Mouse (Mus musculus) midbrain, embryonic 13.5 days (tissue): ENCODE measurements around the gene Arntl. TPM values are rescaled to one million over a fixed set of nuclear protein-coding genes. Genes with fewer than 3 reads are reported as not detected.

ENCODE experiments used
- ATAC-seq: fragments of 200-750 bp; cut with Nextera tagmentation; 2 replicates; pipeline ENCODE4 v1.8.0; 2017; ENCODE audit warnings: mild to moderate bottlenecking, moderate TSS enrichment, moderate library complexity
- H3K27ac ChIP-seq: fragments of 300-500 bp; sonication (generic); 2 replicates; pipeline ENCODE4 v1.5.1; 2015; ENCODE audit warnings: inconsistent platforms, mild to moderate bottlenecking, moderate library complexity
- H3K27me3 ChIP-seq: fragments of 300-500 bp; sonication (generic); 2 replicates; pipeline ENCODE4 v1.6.1; 2015; ENCODE audit warnings: mild to moderate bottlenecking, inconsistent platforms
- H3K36me3 ChIP-seq: fragments of 300-500 bp; sonication (generic); 2 replicates; pipeline ENCODE4 v1.6.1; 2015; ENCODE audit warnings: mild to moderate bottlenecking, inconsistent platforms
- H3K4me1 ChIP-seq: fragments of 300-500 bp; sonication (generic); replicated peaks from 2 replicates; pipeline ENCODE4 v1.6.1; 2015; ENCODE audit warnings: inconsistent platforms
- H3K4me2 ChIP-seq: fragments of 300-500 bp; sonication (generic); replicated peaks from 2 replicates; pipeline ENCODE4 v1.6.1; 2015; ENCODE audit warnings: moderate library complexity, mild to moderate bottlenecking, inconsistent platforms
- H3K4me3 ChIP-seq: fragments of 300-500 bp; sonication (generic); replicated peaks from 2 replicates; pipeline ENCODE4 v1.5.1; 2015; ENCODE audit warnings: mild to moderate bottlenecking, inconsistent platforms
- H3K9ac ChIP-seq: fragments of 300-500 bp; sonication (generic); replicated peaks from 2 replicates; pipeline ENCODE4 v1.6.1; 2015; ENCODE audit warnings: mild to moderate bottlenecking, inconsistent platforms
- H3K9me3 ChIP-seq: fragments of 300-500 bp; sonication (generic); 2 replicates; pipeline ENCODE4 v1.6.1; 2016; ENCODE audit warnings: mild to moderate bottlenecking, inconsistent platforms
- WGBS: fragments of 180-500 bp; shearing (Covaris S2); methylation state at CpG from one replicate; pipeline ENCODE4 v1.1.7; 2015; 5-methylcytosine and 5-hydroxymethylcytosine counted together
- polyA plus RNA-seq: library from polyadenylated mRNA; unstranded; fragments of >200 nt; fragmentation: Nextera tagmentation; extraction: Ambion mirVana; gene quantifications from 2 replicates; pipeline ENCODE4 v1.2.1, GENCODE M21; 2015

Gene Arntl
- polyA plus RNA-seq, 1 experiment from 2014 or later: 9.4 TPM

DNA sequence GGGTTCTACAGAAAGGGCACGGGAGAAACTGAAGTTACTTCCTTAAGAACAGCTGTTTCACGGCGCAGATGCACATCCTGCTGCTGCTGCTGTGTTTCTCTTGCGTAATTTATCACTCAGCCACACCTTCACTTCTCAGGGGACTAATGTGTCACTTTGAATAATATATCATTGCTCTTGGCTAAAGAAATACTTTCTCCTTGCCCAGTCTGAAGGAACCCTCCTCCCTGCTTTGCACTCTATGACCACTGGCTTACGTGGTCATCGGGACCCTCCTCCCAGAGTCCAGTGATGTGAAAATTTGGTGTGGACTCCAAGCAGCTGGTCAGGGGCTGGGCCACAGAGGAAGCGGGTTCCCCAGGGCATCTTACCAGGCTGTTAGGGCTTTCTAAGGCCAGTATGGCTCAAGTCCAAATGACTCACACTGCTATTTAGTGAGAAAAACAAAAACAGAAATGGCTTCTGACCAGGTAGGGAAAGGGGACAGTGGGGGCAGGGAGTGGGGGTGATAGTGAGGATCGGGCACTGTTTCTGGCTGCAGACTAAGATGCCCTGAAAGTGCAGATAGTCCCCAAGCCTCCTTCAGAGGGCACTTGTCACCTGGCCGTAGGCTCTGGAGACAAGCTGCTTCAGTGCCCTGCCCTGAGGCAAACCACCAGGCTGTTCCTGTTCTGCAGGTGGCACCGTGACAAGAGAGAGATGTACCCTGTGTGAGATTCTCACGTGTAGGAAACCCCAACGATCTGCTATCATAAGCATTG, 34.8 kb downstream of the Arntl start:
- no peak overlapping the region for H3K27ac ChIP-seq

DNA sequence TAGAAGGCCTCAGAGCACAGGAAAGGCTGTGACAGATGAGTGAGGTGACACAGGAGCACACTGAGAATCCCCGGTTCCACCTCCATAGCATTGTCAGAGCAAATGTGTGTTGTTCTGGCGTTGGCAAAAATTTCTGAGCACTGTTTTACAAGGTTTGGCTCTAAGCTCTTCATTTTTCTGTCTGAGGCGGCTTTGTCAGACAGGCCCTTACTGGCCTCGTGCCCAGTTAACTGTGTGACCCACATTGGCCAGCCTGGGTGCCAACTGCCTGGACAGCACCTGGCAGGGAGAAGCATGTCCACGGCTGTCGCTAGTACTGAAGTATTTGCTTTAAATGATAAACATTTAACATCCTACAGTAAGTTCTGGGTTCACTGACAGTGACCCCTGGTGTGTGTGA, 35.4 kb downstream of the Arntl start:
- Histone ChIP-seq H3K4me3 (no peak overlapping the region), H3K36me3 (no peaks in the 10 kb centered on the region), H3K9ac (no peak overlapping the region), H3K27ac (no peak overlapping the region), H3K4me1 (peaks cover 9% of the 10 kb centered on the region), H3K4me2 (no peak overlapping the region), H3K9me3 (no peaks in the 10 kb centered on the region), H3K27me3 (no peaks in the 10 kb centered on the region)
- no peak for ATAC-seq
- 84% methylated on average over 6 of the region's 6 CpGs for WGBS

More for the DNA sequence above, 34.8 kb downstream of the Arntl start:
- no peak overlapping the region for H3K9ac ChIP-seq
- no peaks in the 10 kb centered on the region for H3K9me3 ChIP-seq
- 88% methylated on average over 12 of the region's 12 CpGs for WGBS
- peaks cover 9% of the 10 kb centered on the region for H3K4me1 ChIP-seq
- H3K4me3 ChIP-seq: no peak overlapping the region
- H3K27me3 ChIP-seq: no peaks in the 10 kb centered on the region
- no peak overlapping the region for H3K4me2 ChIP-seq
- H3K36me3 ChIP-seq: no peaks in the 10 kb centered on the region
- no peak for ATAC-seq

DNA sequence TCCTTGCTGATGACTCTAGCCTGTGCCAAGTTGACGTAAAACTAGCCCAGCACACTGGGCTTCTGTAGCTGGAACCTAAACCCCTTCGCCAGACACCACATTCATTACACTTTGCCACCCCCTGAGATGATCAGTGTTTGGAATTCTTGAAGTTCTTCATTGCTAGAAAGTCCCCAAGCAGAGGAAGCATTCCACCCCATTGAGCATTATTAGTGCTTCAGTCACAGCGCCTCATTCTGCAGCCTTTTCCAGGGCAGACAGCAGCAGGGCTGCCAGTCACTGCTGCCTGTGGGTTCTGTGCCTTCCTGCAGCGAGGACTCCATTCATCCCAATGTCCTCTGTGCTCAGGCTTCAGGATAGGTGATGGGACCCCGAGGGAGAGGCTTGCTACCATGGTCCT, 37.9 kb downstream of the Arntl start:
- Histone ChIP-seq H3K9ac (no peak overlapping the region), H3K4me3 (no peak overlapping the region), H3K4me1 (peaks cover 28% of the 10 kb centered on the region), H3K36me3 (no peaks in the 10 kb centered on the region), H3K9me3 (no peaks in the 10 kb centered on the region), H3K4me2 (no peak overlapping the region), H3K27ac (no peak overlapping the region), H3K27me3 (no peaks in the 10 kb centered on the region)
- WGBS: 84% methylated on average over 5 of the region's 5 CpGs
- ATAC-seq: no peak

DNA sequence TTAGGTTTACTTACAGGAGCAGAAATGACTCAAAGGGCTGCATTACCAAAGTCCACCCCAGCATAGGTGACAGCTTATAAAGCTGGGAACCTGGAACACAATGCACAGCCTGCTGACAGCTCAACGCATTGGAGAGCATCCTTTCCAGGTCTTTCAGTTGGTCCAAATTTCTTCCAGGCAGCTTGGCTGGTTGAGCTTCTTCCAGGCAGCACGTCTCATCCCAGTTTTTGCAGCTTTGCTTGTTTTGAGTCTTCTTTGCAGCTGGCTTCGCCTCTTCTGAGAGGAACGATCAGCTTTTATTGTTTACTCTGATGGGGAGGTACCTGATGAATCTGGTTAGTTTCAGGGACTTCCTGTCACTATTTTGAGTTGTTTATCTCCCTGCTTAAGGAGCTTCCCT, 39.2 kb downstream of the Arntl start:
- Histone ChIP-seq H3K4me2 (no peak overlapping the region), H3K9ac (no peak overlapping the region), H3K4me3 (no peak overlapping the region), H3K9me3 (no peaks in the 10 kb centered on the region), H3K27ac (no peak overlapping the region), H3K36me3 (no peaks in the 10 kb centered on the region), H3K4me1 (peaks cover 41% of the 10 kb centered on the region), H3K27me3 (no peaks in the 10 kb centered on the region)
- 86% methylated on average over 4 of the region's 4 CpGs for WGBS
- ATAC-seq: no peak

DNA sequence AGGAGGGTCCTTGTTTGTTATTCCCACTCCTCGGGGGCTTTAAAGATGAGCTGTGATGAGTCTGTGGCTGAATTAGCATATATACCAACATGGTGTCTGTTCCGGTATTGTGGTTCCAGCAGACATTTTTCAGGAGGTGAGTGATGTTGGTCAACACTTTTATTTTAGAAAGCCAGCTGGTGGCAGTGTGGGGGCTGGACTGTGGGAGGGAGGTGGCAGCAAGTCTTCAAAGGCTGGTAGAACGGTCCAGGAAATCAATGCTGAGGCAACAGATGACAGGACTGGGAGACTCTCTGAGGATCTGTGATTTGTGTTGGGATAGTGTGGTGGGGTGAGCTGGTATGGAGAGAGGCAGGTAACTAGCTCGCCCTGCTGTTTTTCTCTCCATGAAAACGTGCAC, 39.9 kb downstream of the Arntl start:
- Histone ChIP-seq H3K4me3 (no peak overlapping the region), H3K4me1 (peaks cover 45% of the 10 kb centered on the region), H3K9me3 (no peaks in the 10 kb centered on the region), H3K9ac (no peak overlapping the region), H3K4me2 (no peak overlapping the region), H3K27me3 (no peaks in the 10 kb centered on the region), H3K27ac (no peak overlapping the region), H3K36me3 (no peaks in the 10 kb centered on the region)
- 75% methylated on average over 5 of the region's 5 CpGs for WGBS
- ATAC-seq: no peak

DNA sequence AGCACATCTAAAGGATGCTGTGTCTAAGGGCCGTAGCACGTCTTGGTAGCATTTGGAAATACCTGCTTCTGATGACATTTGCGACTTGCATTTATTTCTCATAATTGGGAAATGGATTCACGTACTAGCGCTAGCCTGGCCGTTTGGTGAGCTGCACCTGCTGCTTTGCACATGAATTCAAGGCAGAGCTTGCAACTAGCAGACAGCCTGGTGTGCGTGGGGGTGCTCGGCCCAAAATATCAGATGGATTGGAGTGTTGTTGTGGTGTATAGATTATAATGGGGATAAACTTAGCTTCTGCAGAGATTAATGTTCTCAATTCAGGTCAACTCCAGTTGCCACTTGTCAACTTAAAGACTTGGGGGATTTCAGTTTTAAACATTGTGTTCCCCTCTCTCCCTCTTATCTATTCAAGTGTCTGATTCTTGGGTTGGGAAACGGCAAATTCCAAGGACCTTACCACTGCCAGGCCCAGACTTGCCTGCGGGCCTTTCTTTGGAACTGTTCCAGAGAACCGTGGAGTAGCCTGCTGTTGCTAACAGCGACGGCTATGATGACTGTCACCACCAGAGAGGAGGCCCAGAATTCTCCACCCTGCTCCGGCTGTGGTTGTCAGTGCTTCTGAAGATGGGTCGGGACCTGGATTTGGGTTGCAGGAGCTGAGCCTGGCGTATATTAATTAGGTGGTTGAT, 42.0 kb downstream of the Arntl start:
- H3K9me3 ChIP-seq: no peaks in the 10 kb centered on the region
- H3K4me2 ChIP-seq: no peak overlapping the region
- ATAC-seq: peak; percentile 37; the same call in 1 of the 2 replicates
- 0 out of 2 replicates have a peak overlapping the region, but pooled peaks have one; percentile 27 for H3K27ac ChIP-seq
- 57% methylated on average over 16 of the region's 16 CpGs for WGBS
- no peak overlapping the region for H3K9ac ChIP-seq
- no peaks in the 10 kb centered on the region for H3K27me3 ChIP-seq
- no peaks in the 10 kb centered on the region for H3K36me3 ChIP-seq
- H3K4me1 ChIP-seq: peaks cover 44% of the 10 kb centered on the region
- H3K4me3 ChIP-seq: no peak overlapping the region

DNA sequence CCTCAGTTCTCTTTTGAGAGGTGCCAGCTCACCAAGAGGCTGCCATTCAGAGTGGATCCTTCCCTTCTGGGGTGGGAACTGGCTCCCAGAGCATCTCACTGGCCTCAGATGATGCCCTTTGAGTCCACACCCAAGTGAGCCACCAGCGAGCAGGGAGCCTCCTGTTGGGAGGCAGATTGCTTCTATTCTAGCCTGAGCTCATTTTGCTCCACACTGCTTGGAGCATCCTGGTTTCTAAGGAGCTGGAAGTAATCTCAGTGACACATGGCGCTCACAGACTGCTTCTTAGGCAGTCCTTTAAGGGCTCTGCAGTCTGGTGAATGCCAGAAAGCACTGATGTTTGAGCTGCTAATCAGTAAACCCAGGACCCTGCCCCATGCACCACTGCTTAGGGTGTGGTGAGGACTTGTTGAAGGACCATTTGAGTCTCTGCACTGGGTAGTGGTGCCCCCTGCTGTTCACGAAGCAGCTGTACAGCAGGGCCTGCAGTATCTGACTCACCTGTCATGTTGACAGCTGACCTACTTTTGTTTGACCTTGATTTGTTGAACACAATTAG, 43.2 kb downstream of the Arntl start:
- Histone ChIP-seq H3K27me3 (no peaks in the 10 kb centered on the region), H3K9ac (no peak overlapping the region), H3K4me2 (no peak overlapping the region), H3K27ac (peak overlapping the region; percentile 74), H3K4me3 (no peak overlapping the region), H3K9me3 (no peaks in the 10 kb centered on the region), H3K36me3 (no peaks in the 10 kb centered on the region), H3K4me1 (peaks cover 44% of the 10 kb centered on the region)
- ATAC-seq: peak; percentile 46
- 38% methylated on average over 3 of the region's 3 CpGs for WGBS

DNA sequence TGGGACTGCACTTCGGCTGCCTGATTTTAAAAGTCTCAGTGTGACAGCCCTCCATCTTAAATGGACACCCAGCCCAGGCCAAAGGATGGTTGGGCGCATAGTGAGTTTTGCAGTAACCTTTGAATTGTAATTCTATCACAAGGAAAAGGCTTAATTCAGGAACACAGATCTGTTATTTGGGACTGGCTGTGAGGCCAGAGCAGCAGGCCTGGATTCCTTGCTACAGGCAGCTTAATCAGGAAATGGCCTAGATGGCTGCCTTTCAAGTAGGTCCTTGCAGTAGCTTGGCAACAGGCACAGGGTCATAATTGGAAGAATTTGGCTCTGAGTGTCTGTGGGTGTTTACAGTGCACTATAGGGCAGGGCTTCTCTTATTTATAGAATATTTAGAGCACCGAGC, 43.7 kb downstream of the Arntl start:
- ATAC-seq: peak; percentile 62
- H3K9ac ChIP-seq: no peak overlapping the region
- WGBS: 53% methylated on average over 3 of the region's 3 CpGs
- no peak overlapping the region for H3K4me2 ChIP-seq
- H3K4me3 ChIP-seq: no peak overlapping the region
- H3K4me1 ChIP-seq: peaks cover 44% of the 10 kb centered on the region
- H3K9me3 ChIP-seq: no peaks in the 10 kb centered on the region
- H3K36me3 ChIP-seq: no peaks in the 10 kb centered on the region
- no peaks in the 10 kb centered on the region for H3K27me3 ChIP-seq
- peak overlapping the region; percentile 74 for H3K27ac ChIP-seq

DNA sequence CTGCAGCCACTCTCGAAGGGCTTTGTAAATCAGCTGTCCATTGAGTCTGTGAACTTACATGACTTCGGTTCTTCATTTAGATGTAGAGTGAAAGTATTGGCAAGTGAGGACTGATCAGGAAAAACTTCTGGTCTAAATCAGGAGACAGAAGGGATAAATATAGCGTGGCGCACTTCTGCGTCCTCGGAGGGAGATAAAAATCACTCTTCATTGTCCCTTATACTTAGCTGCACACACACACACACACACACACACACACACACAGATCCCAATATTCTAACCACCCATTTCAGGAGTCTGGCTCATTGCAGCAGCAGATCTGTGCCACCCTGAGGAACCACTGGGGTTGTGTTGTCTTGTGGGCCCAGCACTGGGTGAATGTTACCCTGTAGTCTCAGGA, 44.3 kb downstream of the Arntl start:
- H3K4me3 ChIP-seq: no peak overlapping the region
- ATAC-seq: no peak
- H3K4me2 ChIP-seq: no peak overlapping the region
- H3K36me3 ChIP-seq: no peaks in the 10 kb centered on the region
- peaks cover 44% of the 10 kb centered on the region for H3K4me1 ChIP-seq
- H3K27ac ChIP-seq: peak overlapping the region; percentile 74; the same call in 1 of the 2 replicates
- H3K27me3 ChIP-seq: no peaks in the 10 kb centered on the region
- no peak overlapping the region for H3K9ac ChIP-seq
- H3K9me3 ChIP-seq: no peaks in the 10 kb centered on the region
- 79% methylated on average over 6 of the region's 6 CpGs for WGBS

DNA sequence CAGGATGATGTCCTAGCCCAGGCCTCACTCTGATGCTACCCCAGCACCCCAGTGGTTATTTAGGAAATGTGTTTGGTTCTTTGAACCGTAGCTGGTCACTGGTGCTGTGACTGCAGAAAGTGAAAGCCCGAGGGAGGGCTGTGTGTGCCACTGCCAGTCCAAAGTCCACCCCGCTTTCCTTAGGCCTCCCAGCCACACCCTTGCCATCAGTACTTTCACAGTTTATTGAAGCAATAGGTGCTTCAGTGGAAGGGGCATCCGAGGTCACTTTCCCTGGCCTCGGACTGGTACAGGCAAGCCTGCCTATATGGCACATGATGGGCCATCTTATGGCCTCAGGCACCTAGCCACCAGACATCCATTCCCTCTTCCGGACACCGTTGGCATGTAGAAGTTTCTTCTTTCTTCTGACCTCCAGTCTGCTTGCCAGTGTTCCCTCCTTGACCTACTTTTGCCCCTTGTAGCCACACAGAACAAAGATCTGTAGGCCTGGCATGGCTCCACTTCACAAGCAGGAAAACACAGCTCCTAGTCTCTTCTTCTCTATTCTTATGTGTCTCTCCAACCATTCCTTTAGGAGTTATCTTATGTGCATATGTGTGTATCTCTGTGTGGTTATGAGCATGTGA, 46.6 kb downstream of the Arntl start:
- Histone ChIP-seq H3K4me2 (no peak overlapping the region), H3K9ac (no peak overlapping the region), H3K4me1 (peaks cover 38% of the 10 kb centered on the region), H3K9me3 (no peaks in the 10 kb centered on the region), H3K4me3 (no peak overlapping the region), H3K36me3 (no peaks in the 10 kb centered on the region), H3K27me3 (no peaks in the 10 kb centered on the region), H3K27ac (no peak overlapping the region)
- WGBS: 90% methylated on average over 7 of the region's 7 CpGs
- no peak for ATAC-seq

DNA sequence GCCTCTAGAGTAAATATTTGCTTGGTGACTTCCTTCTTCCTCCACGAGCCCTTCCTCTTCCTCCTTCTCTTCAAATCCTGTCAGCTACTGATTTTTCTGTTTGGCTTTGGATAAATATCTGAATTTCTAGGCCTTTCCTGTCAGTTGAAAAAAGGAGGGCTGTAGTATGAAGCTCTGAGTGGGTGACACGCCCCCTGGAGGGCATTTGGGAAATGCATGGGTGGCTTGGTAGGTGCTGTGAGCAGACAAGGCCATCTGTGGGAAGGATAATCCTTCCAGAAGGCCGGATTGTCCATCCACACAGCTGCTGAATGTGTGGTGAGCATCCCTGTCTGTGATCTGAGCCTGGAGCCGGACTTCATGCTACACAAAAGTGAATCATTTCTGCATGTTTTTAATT, 48.8 kb downstream of the Arntl start:
- WGBS: 46% methylated on average over 4 of the region's 4 CpGs
- no peak overlapping the region for H3K4me3 ChIP-seq
- peaks cover 28% of the 10 kb centered on the region for H3K4me1 ChIP-seq
- no peak overlapping the region for H3K4me2 ChIP-seq
- no peaks in the 10 kb centered on the region for H3K27me3 ChIP-seq
- ATAC-seq: no peak
- H3K9ac ChIP-seq: no peak overlapping the region
- no peaks in the 10 kb centered on the region for H3K9me3 ChIP-seq
- no peak overlapping the region for H3K27ac ChIP-seq
- H3K36me3 ChIP-seq: no peaks in the 10 kb centered on the region

DNA sequence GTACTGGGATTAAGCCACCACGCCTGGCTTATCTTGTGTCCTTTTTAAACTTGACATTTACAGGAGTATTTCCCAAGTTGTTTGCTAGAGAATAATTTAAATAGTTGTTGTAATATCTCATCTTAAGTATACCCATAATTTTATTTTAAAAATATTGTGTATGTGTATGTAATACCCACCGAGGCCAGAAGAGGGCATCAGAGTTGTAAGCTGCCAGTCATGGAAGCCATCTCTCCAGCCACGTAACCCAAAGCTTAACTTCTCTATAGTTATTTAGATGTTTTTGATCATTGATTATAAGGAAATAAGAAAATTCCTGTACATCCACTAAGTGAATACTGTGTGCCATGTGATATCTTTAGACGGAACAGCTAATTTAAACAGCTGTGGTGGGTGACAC, 51.2 kb downstream of the Arntl start:
- no peaks in the 10 kb centered on the region for H3K9me3 ChIP-seq
- H3K9ac ChIP-seq: no peak overlapping the region
- WGBS: 81% methylated on average over 4 of the region's 4 CpGs
- H3K4me2 ChIP-seq: no peak overlapping the region
- no peaks in the 10 kb centered on the region for H3K36me3 ChIP-seq
- 0 out of 2 replicates have a peak, but pooled peaks cover 3% of the 10 kb centered on the region for H3K27me3 ChIP-seq
- no peak overlapping the region for H3K27ac ChIP-seq
- H3K4me3 ChIP-seq: no peak overlapping the region
- no peak for ATAC-seq
- H3K4me1 ChIP-seq: peaks cover 11% of the 10 kb centered on the region
